Mouse (Mus musculus) MEL (cell line): ENCODE data around the gene Thumpd2.

Experiments
- CTCF ChIP-seq, 3 experiments: IDR thresholded peaks in 2 of 3; conservative IDR thresholded peaks in 1 of 3; 2 replicates each; pipeline ENCODE4 v1.5.1; 2011 to 2012; ENCODE audit warnings: low read length in 3 of 3, low read depth in 2 of 3, mild to moderate bottlenecking in 2 of 3, improper control_type of control experiment in 1 of 3, inconsistent platforms in 1 of 3, mixed read lengths in 1 of 3, moderate library complexity in 1 of 3; ENCODE audit not compliant: control insufficient read depth in 1 of 3, insufficient read depth in 1 of 3, poor library complexity in 1 of 3, severe bottlenecking in 1 of 3
- EP300 ChIP-seq, 2 experiments: IDR thresholded peaks; 2 replicates each; pipeline ENCODE4 v1.6.1; 2011; ENCODE audit warnings: improper control_type of control experiment in 2 of 2, low read length in 2 of 2, low read depth in 1 of 2, mild to moderate bottlenecking in 1 of 2

GRCm38 (mm10) chr17:81056796-81057381 is 8.0 kb downstream of the Thumpd2 start:
- TF ChIP-seq EP300 (IDR thresholded peaks at IDR 0.05; ENCODE audit: low read depth in 1 of 2, low read length in 2 of 2) (no peak), CTCF (IDR thresholded peaks at IDR 0.05 in 2 of 3, conservative IDR thresholded peaks at IDR 0.05 in 1 of 3; ENCODE audit: control insufficient read depth in 1 of 3, insufficient read depth in 1 of 3, low read depth in 2 of 3, low read length in 3 of 3, poor library complexity in 1 of 3, severe bottlenecking in 1 of 3) (no peak)
